Mouse (Mus musculus): ENCODE data around the gene D7Ertd443e.

GRCm38 (mm10) chr7:134224741-134225612 lies 160.5 kb downstream of the D7Ertd443e start:
- TF ChIP-seq CTCF (IDR thresholded peaks at IDR 0.05; ENCODE audit: low read depth) (no peak), EP300 (IDR thresholded peaks at IDR 0.05; ENCODE audit: low read depth) (no peak)

All from liver, postnatal 0 days (tissue).